Mouse (Mus musculus) forebrain, embryonic 10.5 days (tissue): ENCODE measurements around the gene Smim14. TPM values are rescaled to one million over a fixed set of nuclear protein-coding genes. Genes with fewer than 3 reads are reported as not detected.

Source experiments
- DNase-seq: peaks from one replicate; pipeline ENCODE4 v3.0.0-alpha.2; 2017; ENCODE audit warnings: low spot score; ENCODE audit errors: extremely low spot score
- H3K27ac ChIP-seq: fragments of 300-500 bp; sonication (generic); 2 replicates; pipeline ENCODE4 v1.5.1; 2016; ENCODE audit warnings: mild to moderate bottlenecking
- H3K27me3 ChIP-seq: fragments of 300-500 bp; sonication (generic); 2 replicates; pipeline ENCODE4 v1.6.1; 2016; ENCODE audit warnings: mild to moderate bottlenecking; ENCODE audit not compliant: poor library complexity, severe bottlenecking
- H3K36me3 ChIP-seq: fragments of 300-500 bp; sonication (generic); replicated peaks from 2 replicates; pipeline ENCODE4 v1.6.1; 2016; ENCODE audit warnings: mild to moderate bottlenecking, moderate library complexity
- H3K4me1 ChIP-seq: fragments of 300-500 bp; sonication (generic); 2 replicates; pipeline ENCODE4 v1.6.1; 2016
- H3K4me3 ChIP-seq: fragments of 300-500 bp; sonication (generic); 2 replicates; pipeline ENCODE4 v1.5.1; 2016; ENCODE audit warnings: mild to moderate bottlenecking, moderate library complexity
- H3K9me3 ChIP-seq: fragments of 300-500 bp; sonication (generic); 2 replicates; pipeline ENCODE4 v1.6.1; 2016; ENCODE audit warnings: mild to moderate bottlenecking, moderate library complexity
- WGBS: fragments of 180-500 bp; shearing (Covaris S2); methylation state at CpG from one replicate; pipeline ENCODE4 v1.1.7; 2016; 5-methylcytosine and 5-hydroxymethylcytosine counted together
- polyA plus RNA-seq: library from polyadenylated mRNA; unstranded; fragments of >200 nt; fragmentation: Nextera tagmentation; extraction: Ambion mirVana; gene quantifications from 2 replicates; pipeline ENCODE4 v1.2.1, GENCODE M21; 2016

The Smim14 gene
- polyA plus RNA-seq, 1 experiment from 2014 or later = 50.8 TPM

DNA sequence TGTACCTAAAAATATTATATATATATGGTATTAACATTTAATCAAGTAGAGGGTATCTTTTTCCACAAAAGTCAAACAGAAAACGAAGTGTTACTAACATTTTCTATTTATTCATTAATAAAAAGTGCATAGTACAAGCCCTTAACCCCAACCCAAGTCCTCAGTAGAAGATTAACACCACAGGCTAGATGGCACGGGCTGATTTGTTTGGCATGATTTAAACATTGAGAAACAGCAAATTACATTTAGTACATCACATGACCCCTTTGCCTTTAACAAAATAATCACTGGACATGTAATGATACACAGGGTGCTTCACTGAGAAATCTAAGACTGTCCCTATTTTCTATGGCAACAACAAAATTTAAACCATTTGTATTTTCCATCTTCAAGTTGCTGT, 90.2 kb downstream of the Smim14 start:
- WGBS = 83% methylated on average over 2 of the region's 2 CpGs
- Histone ChIP-seq H3K27me3 (no peaks in the 10 kb centered on the region), H3K36me3 (0 out of 2 replicates have a peak, but pooled peaks cover 5% of the 10 kb centered on the region), H3K9me3 (no peaks in the 10 kb centered on the region), H3K27ac (no peak overlapping the region), H3K4me3 (no peak overlapping the region), H3K4me1 (no peaks in the 10 kb centered on the region)
- no peak for DNase-seq

DNA sequence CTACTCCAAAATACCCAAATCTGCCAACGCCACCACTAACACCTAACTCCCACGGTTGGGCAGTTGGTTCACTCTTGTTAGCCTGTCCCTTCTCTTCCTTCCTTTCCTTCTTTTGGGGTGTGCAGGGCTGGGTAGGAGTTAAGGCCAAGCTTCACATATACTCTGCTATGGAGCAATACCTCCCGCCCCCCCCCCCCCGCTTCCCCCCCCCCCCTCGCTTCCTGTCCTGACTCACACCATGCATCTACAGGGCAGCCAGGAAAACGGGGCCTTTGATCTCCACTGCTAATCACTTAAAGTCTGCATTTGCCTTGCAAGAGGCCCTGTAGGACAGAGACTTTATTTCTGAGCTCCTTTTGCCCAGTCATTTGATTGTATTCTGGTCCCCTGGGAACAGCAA, 92.0 kb downstream of the Smim14 start:
- Histone ChIP-seq H3K36me3 (no peaks in the 10 kb centered on the region), H3K27ac (no peak overlapping the region), H3K27me3 (no peaks in the 10 kb centered on the region), H3K4me3 (no peak overlapping the region), H3K4me1 (no peaks in the 10 kb centered on the region), H3K9me3 (no peaks in the 10 kb centered on the region)
- DNase-seq = no peak
- WGBS = 74% methylated on average over 3 of the region's 6 CpGs

DNA sequence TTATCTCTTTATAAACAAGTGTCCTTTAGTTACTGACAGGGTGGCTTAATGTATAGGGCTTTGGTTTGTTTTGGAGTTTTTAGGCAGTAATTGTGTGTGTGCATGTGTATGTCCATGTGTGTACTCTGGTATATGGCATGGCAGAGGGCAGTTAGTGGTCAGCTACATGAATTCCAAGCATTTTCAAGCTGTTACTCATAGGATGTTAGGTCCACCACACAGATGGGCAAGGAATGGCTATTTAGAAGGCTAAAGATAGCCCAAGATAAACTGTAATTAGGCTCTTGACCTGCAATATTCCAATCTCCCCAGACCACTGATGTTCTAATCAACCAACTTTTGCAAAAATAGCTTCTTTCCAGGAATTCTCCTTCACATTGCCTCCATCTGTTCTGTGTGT, 98.9 kb downstream of the Smim14 start:
- H3K27ac ChIP-seq = no peak overlapping the region
- H3K27me3 ChIP-seq = no peaks in the 10 kb centered on the region
- peaks cover 26% of the 10 kb centered on the region for H3K4me1 ChIP-seq

DNA sequence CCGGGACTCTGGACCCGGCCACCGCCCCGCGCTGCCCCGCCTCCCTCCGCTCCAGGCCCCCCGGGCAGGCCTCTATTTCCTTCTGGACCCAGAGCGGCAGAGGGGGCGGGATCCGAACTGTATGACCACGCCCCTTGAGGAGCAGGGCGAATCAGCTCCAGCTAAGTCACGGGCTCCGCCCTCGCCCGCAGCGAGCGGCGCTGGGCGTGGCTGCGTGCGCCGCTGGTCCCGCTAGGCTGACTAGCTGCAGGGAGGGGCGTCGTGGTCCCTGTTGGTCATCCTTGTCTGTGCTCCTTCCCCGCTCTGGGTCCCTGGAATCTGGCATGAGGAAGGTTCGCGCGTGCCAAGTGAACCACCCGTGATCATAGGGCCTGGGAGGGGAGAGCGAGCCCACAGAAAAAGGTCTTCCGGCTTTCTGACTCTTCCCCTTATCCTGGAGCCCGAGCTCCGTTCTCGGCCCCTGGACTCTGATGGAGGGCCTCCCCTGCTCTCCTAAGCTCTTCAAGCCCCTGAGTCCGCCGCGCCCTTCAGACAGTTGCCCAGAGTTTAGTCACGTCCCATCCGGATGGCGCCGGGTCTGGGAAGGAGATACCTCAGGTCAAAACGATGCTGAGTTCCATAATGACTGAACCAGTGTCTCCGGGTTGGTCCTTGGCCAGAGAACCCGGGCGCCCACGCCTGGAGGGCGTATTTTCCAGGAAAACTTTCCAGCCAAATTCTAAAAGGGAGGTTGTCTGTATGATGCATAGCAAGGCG, 101.0 kb downstream of the Smim14 start, which contains the start of gene Ugdh:
Ugdh (minus strand) TSS at position 144 of the 756 bp plus-strand sequence.
- WGBS = under 1% methylated on average over 51 of the region's 51 CpGs
- no peaks in the 10 kb centered on the region for H3K9me3 ChIP-seq
- peak within 1 kb of the TSS; percentile 85 for H3K27ac ChIP-seq
- peak within 1 kb of the TSS; percentile 87 for H3K4me3 ChIP-seq
- H3K36me3 ChIP-seq = no peaks in the 10 kb centered on the region
- no peaks in the 10 kb centered on the region for H3K27me3 ChIP-seq
- peak; percentile 95 for DNase-seq
- H3K4me1 ChIP-seq = peaks cover 26% of the 10 kb centered on the region

More for the DNA sequence above, 98.9 kb downstream of the Smim14 start:
- DNase-seq = no peak
- no peaks in the 10 kb centered on the region for H3K9me3 ChIP-seq
- no peak overlapping the region for H3K4me3 ChIP-seq
- H3K36me3 ChIP-seq = no peaks in the 10 kb centered on the region

DNA sequence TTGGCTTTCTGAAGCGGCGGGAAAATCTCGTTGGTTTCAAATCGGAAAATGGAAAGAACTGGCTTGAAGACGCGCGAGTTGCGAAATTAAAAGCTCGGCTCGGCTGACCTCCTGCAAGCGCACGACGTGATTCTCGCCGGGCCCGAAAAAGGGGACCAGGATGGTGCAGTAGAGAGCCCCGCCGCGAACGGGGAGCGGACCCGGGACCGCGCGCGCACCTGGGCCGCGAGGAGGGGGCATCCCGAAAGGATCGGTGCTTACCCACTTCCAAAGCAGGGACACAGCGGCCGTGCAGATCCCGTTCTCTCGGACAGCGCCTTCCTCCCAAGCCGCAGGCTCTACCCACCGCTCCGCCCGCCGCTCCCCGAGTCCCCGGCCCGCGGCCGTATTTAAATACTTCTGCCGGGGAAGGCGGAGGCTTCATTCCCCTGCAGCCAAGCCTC, 101.6 kb downstream of the Smim14 start:
- Histone ChIP-seq H3K36me3 (0 out of 2 replicates have a peak, but pooled peaks cover 2% of the 10 kb centered on the region), H3K9me3 (no peaks in the 10 kb centered on the region), H3K4me3 (peak overlapping the region; percentile 87), H3K27me3 (no peaks in the 10 kb centered on the region), H3K27ac (peak overlapping the region; percentile 85), H3K4me1 (peaks cover 26% of the 10 kb centered on the region)
- DNase-seq = no peak
- WGBS = under 1% methylated on average over 47 of the region's 47 CpGs

DNA sequence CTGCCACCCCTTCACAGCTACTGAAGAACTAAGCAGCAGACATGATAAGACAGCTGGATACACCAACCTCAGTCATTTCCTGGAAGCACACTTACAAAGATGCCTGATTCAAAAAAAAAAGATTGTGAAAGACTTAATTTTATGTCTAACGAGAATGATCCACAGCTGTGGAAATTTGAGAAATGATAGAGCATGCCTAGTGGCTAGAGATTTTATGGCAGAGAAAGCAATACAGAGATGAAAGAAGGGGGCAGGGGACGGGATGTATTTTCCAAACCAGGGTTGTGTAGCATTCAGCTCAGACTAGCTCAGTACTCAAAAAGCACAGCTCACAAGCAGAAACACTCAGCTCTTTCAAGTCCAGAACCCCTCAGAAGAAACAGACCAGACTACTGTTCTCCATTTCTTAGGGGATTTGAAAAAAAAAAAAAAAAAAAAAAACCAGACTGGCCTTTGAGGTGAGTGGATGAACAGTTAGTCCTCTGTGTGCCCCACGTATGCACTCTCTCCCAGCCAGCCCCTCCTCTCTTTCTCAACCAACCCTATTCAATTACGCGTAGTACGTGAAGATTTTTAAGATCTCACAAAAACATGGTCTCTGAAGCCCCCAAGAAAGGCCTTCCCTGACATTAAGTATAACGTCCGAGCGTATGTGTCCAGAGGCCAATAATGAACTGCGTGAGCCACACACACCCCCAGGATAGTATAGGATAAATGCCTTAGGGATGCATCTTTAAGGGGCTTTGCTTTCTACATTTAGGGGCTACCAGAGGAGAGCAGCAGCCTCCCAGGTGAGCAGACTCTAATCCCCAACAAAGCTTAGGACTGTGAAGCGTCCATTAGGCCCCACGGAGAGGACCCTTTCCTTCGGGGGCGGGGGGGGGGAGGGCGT, 102.3 kb downstream of the Smim14 start:
- no peak for DNase-seq
- 6% methylated on average over 15 of the region's 15 CpGs for WGBS

DNA sequence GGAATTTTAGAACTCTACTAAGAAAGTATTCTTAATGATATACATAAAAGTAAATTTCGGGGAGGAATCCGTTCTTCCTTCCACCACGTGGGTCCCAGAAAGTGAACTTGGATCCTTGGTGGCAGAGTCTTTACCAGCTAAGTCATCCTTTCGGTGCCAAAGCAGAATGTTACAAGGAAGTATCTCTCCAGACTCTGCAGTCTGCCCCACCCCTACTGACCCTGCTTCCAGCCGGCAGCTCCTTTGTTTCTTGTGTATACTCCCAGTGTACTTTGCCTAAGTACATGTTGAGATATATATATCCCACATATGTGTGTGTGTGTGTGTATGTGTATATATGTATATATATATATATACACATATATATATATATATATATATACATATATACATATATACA, 107.5 kb downstream of the Smim14 start:
- DNase-seq = no peak
- no peaks in the 10 kb centered on the region for H3K27me3 ChIP-seq
- peaks cover 26% of the 10 kb centered on the region for H3K36me3 ChIP-seq
- H3K9me3 ChIP-seq = no peaks in the 10 kb centered on the region
- WGBS = 92% methylated on average over 5 of the region's 5 CpGs
- no peak overlapping the region for H3K4me3 ChIP-seq
- H3K4me1 ChIP-seq = peaks cover 10% of the 10 kb centered on the region
- H3K27ac ChIP-seq = no peak overlapping the region

More for the DNA sequence above, 102.3 kb downstream of the Smim14 start:
- Histone ChIP-seq H3K4me1 (peaks cover 26% of the 10 kb centered on the region), H3K9me3 (no peaks in the 10 kb centered on the region), H3K27me3 (no peaks in the 10 kb centered on the region), H3K27ac (peak overlapping the region; percentile 85), H3K4me3 (peak overlapping the region; percentile 87), H3K36me3 (0 out of 2 replicates have a peak, but pooled peaks cover 2% of the 10 kb centered on the region)

DNA sequence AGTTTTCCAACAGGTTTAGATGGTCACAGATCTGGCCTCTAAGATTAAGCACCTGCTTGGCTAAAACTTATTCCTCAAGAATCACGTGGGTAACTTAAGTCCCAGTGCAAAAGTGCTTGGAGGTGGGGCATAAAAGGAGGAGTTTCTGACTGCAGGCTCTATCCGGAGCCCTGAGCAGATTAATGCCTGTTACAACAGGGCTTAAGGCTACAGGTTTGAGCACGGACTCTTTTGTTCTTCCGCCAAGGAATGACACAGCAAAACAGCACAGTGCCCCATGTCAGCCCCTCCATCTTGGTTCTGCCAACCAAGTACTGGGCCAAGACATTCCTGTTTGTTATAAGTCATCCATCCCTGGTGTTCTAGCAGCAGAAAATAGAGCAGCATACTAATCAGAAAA, 108.7 kb downstream of the Smim14 start:
- no peaks in the 10 kb centered on the region for H3K9me3 ChIP-seq
- 35% methylated on average over 4 of the region's 4 CpGs for WGBS
- peaks cover 37% of the 10 kb centered on the region for H3K36me3 ChIP-seq
- no peaks in the 10 kb centered on the region for H3K27me3 ChIP-seq
- H3K4me3 ChIP-seq = no peak overlapping the region
- H3K27ac ChIP-seq = 0 out of 2 replicates have a peak overlapping the region, but pooled peaks have one; percentile 12
- DNase-seq = no peak
- peaks cover 6% of the 10 kb centered on the region; the same call in 1 of the 2 replicates for H3K4me1 ChIP-seq

DNA sequence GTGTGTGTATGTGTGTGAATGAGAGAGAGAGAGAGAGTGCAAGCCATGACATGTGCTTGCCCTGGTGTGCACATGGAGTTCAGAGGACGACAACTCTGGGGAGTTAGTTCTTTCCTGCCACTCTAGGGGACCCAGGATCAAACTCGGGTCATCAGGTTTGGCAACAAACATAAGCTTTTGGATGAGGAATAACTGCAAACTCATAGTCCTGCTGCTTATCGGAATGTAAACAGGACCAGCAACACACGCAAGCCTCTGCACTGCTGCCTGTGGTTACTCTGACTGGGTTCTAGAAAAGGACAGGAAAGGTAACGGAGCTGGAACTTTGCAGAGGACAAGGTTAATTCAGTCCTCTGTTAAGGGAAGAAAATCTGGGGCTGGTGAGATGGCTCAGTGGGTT, 111.7 kb downstream of the Smim14 start:
- Histone ChIP-seq H3K27me3 (no peaks in the 10 kb centered on the region), H3K9me3 (no peaks in the 10 kb centered on the region), H3K27ac (no peak overlapping the region), H3K4me3 (no peak overlapping the region), H3K36me3 (peaks cover 63% of the 10 kb centered on the region), H3K4me1 (peaks cover 6% of the 10 kb centered on the region; the same call in 1 of the 2 replicates)
- no peak for DNase-seq
- WGBS = 95% methylated on average over 5 of the region's 5 CpGs

DNA sequence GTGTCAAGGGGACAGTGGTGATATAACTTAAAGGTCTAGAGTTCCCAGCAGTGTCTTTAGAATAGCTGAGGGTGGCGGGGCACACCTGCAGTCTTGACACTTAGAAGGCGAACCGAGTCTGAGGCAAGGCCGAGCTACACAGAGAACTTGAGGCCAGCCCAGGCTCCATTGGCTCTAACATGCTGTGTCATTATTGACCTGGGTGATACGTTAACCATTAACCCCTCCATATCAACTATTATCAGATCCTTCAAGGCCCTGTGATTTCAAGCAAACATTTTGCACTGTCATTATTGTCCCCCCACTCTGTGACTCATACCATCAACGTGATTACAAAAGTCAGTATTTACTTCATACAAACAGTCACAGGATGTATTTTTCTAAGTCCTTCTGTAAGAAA, 112.8 kb downstream of the Smim14 start:
- DNase-seq = no peak
- peaks cover 6% of the 10 kb centered on the region; the same call in 1 of the 2 replicates for H3K4me1 ChIP-seq
- H3K27me3 ChIP-seq = no peaks in the 10 kb centered on the region
- no peak overlapping the region for H3K4me3 ChIP-seq
- H3K36me3 ChIP-seq = peaks cover 64% of the 10 kb centered on the region
- no peak overlapping the region for H3K27ac ChIP-seq
- WGBS = 90% methylated on average over 6 of the region's 6 CpGs
- no peaks in the 10 kb centered on the region for H3K9me3 ChIP-seq

DNA sequence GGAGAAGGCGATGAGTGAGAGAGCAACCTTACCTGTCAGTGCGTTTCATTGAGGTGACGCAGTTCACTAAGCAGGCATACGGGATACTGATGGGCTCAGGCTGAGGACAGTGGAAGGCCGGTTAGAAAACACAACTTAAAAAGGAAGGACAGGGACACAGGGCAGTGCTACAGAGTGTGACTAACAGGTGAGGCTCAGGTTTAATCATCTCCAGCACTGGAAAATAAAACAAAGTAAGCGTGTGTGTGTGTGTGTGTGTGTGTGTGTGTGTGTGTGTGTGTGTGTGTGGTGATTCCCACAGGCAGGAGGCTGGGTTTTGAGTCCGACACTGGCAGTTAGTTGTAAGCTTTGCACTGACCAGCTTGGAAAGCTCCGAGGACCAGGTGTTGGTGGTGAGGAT, 114.2 kb downstream of the Smim14 start:
- DNase-seq = no peak
- Histone ChIP-seq H3K4me1 (no peaks in the 10 kb centered on the region), H3K27ac (no peak overlapping the region), H3K9me3 (no peaks in the 10 kb centered on the region), H3K4me3 (no peak overlapping the region), H3K27me3 (no peaks in the 10 kb centered on the region), H3K36me3 (peaks cover 73% of the 10 kb centered on the region)
- WGBS = 96% methylated on average over 8 of the region's 8 CpGs

DNA sequence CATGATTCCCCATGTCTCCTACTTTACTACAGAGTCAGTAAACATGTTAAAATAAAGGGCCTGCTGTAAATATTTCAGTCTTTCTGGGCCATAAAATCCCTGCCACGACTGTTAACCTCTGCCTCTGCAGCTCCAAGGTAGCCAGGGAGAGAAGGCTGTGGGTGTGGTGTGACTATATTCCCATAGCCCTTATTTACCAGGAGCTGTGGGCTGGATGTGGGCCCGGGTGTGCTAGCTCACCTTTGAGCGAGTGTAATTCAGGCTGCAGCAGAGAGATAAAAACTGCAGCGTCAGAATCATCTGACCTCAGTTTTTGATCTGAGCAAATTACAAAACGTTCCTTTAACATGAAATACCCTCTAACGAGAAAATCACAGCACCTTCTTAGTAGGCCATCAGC, 116.2 kb downstream of the Smim14 start:
- no peak for DNase-seq
- Histone ChIP-seq H3K4me3 (no peak overlapping the region), H3K27me3 (no peaks in the 10 kb centered on the region), H3K36me3 (peaks cover 78% of the 10 kb centered on the region), H3K4me1 (peaks cover 5% of the 10 kb centered on the region), H3K27ac (no peak overlapping the region), H3K9me3 (no peaks in the 10 kb centered on the region)
- 87% methylated on average over 6 of the region's 6 CpGs for WGBS

DNA sequence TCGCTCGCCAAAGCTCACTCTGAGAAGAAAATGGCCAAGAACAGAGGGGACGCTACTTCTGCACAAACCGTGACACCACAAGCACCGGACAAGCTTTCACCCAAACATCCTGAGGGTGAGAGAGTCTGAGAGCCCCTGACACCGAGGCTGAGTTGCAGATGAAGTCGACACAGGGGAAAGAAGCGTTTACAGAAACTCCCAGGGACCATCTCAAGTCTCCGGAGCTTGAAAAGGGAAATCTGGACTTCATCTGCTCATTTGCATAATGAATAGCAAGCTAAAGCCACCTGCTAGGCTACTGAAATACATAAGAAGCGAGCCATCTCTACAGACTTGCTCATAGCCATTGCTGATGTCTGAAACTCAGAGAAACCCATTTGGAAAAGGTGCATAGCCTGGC, 117.8 kb downstream of the Smim14 start:
- Histone ChIP-seq H3K4me3 (no peak overlapping the region), H3K9me3 (no peaks in the 10 kb centered on the region), H3K36me3 (peaks cover 67% of the 10 kb centered on the region), H3K4me1 (peaks cover 11% of the 10 kb centered on the region), H3K27me3 (no peaks in the 10 kb centered on the region), H3K27ac (no peak overlapping the region)
- no peak for DNase-seq
- 85% methylated on average over 10 of the region's 10 CpGs for WGBS
